Mouse (Mus musculus): ENCODE results near the gene Gm10972. TPM values are rescaled to one million over a fixed set of nuclear protein-coding genes. Genes with fewer than 3 reads are reported as not detected.
"Not testable (repeated sequence)": the region's sequence is repeated elsewhere in the genome, so short reads cannot be mapped to it uniquely, and the experiment has no call there.

Gm10972 gene
- polyA plus RNA-seq, 1 experiment: not detected

- not testable (repeated sequence) for H3K4me1 ChIP-seq (ENCODE audit: control insufficient read depth, insufficient read depth, insufficient read length, low read length); H3K27ac ChIP-seq (replicated peaks; ENCODE audit: low read depth, low read length); H3K4me3 ChIP-seq (ENCODE audit: insufficient read depth, low read depth, low read length)
Observed at GRCm38 (mm10) chr3:94685989-94686772, 43.3 kb downstream of the Gm10972 start.

GRCm38 (mm10) chr3:94688698-94689097 lies 45.8 kb downstream of the Gm10972 start:
- not testable (repeated sequence) for H3K4me1 ChIP-seq (ENCODE audit: control insufficient read depth, insufficient read depth, insufficient read length, low read length); H3K4me3 ChIP-seq (ENCODE audit: insufficient read depth, low read depth, low read length); H3K27ac ChIP-seq (replicated peaks; ENCODE audit: low read depth, low read length)

- H3K27ac ChIP-seq (replicated peaks; ENCODE audit: low read depth, low read length); H3K4me3 ChIP-seq (ENCODE audit: insufficient read depth, low read depth, low read length); H3K4me1 ChIP-seq (ENCODE audit: control insufficient read depth, insufficient read depth, insufficient read length, low read length): not testable (repeated sequence)
Observed at GRCm38 (mm10) chr3:94689195-94689594, 46.3 kb downstream of the Gm10972 start.

GRCm38 (mm10) chr3:94690162-94690561 lies 47.2 kb downstream of the Gm10972 start:
- not testable (repeated sequence) for H3K4me1 ChIP-seq (ENCODE audit: control insufficient read depth, insufficient read depth, insufficient read length, low read length); H3K4me3 ChIP-seq (ENCODE audit: insufficient read depth, low read depth, low read length); H3K27ac ChIP-seq (replicated peaks; ENCODE audit: low read depth, low read length)

GRCm38 (mm10) chr3:94690616-94691247 lies 47.8 kb downstream of the Gm10972 start:
- no peaks in the 10 kb centered on the region for H3K4me1 ChIP-seq (ENCODE audit: control insufficient read depth, insufficient read depth, insufficient read length, low read length)
- no peak overlapping the region for H3K4me3 ChIP-seq (ENCODE audit: insufficient read depth, low read depth, low read length)
- no peak overlapping the region for H3K27ac ChIP-seq (replicated peaks; ENCODE audit: low read depth, low read length)

- not testable (repeated sequence) for H3K4me3 ChIP-seq (ENCODE audit: insufficient read depth, low read depth, low read length); H3K4me1 ChIP-seq (ENCODE audit: control insufficient read depth, insufficient read depth, insufficient read length, low read length); H3K27ac ChIP-seq (replicated peaks; ENCODE audit: low read depth, low read length)
Observed at GRCm38 (mm10) chr3:94691694-94692093, 48.8 kb downstream of the Gm10972 start.

Other genes starting within 250 kb of the Gm10972 start
- gene Lingo4, start 244.6 kb upstream of the Gm10972 start, polyA plus RNA-seq (2012; ENCODE audit: insufficient read depth, insufficient read length, missing spikeins): 0.28 and 0.71 TPM in 2 replicates
- gene Tdrkh, start 229.8 kb upstream of the Gm10972 start, polyA plus RNA-seq (2012; ENCODE audit: insufficient read depth, insufficient read length, missing spikeins): 24.3 and 29.6 TPM in 2 replicates
- 86.4 and 105 TPM in 2 replicates for gene Mrpl9, start 199.8 kb upstream of the Gm10972 start, polyA plus RNA-seq (2012; ENCODE audit: insufficient read depth, insufficient read length, missing spikeins)
- gene Oaz3, start 199.2 kb upstream of the Gm10972 start, polyA plus RNA-seq (2012; ENCODE audit: insufficient read depth, insufficient read length, missing spikeins): not detected in 2 replicates
- gene Celf3, start 164.8 kb upstream of the Gm10972 start, polyA plus RNA-seq (2012; ENCODE audit: insufficient read depth, insufficient read length, missing spikeins): not detected in 2 replicates
- gene Riiad1, start 162.8 kb upstream of the Gm10972 start, polyA plus RNA-seq (2012; ENCODE audit: insufficient read depth, insufficient read length, missing spikeins): not detected in 2 replicates
- gene Snx27, start 60.4 kb upstream of the Gm10972 start, polyA plus RNA-seq (2012; ENCODE audit: insufficient read depth, insufficient read length, missing spikeins): 12.9 and 23.1 TPM in 2 replicates
- 0.42 and 0.79 TPM in 2 replicates for gene Tuft1, start 15.8 kb downstream of the Gm10972 start, polyA plus RNA-seq (2012; ENCODE audit: insufficient read depth, insufficient read length, missing spikeins)
- gene Selenbp2, start 50.4 kb downstream of the Gm10972 start, polyA plus RNA-seq (2012; ENCODE audit: insufficient read depth, insufficient read length, missing spikeins): not detected in 2 replicates
- gene Cgn, start 143.4 kb downstream of the Gm10972 start, polyA plus RNA-seq (2012; ENCODE audit: insufficient read depth, insufficient read length, missing spikeins): not detected in 2 replicates
- gene Pogz, start 194.5 kb downstream of the Gm10972 start, polyA plus RNA-seq (2012; ENCODE audit: insufficient read depth, insufficient read length, missing spikeins): 4.9 and 7.7 TPM in 2 replicates
- 311 and 370 TPM in 2 replicates for gene Psmb4, start 243.8 kb downstream of the Gm10972 start, polyA plus RNA-seq (2012; ENCODE audit: insufficient read depth, insufficient read length, missing spikeins)

Data from brown adipose tissue, adult 24 weeks (tissue).